Mouse (Mus musculus): Measurements from ENCODE around the gene P4ha3.
A peak's percentile ranks its signal among the peaks of the same experiment; 100 is the strongest.

P4ha3 gene

GRCm38 (mm10) chr7:100305894-100306293 lies 20.6 kb downstream of the P4ha3 start:
- DNase-seq (ENCODE audit: low read depth), result no peak

- no peak for DNase-seq (ENCODE audit: low read depth)
Observed at GRCm38 (mm10) chr7:100307872-100308653, 22.7 kb downstream of the P4ha3 start.

- DNase-seq (ENCODE audit: low read depth), result no peak
Observed at GRCm38 (mm10) chr7:100309216-100309615, 23.9 kb downstream of the P4ha3 start.

- no peak for DNase-seq (ENCODE audit: low read depth)
Observed at GRCm38 (mm10) chr7:100309679-100310078, 24.4 kb downstream of the P4ha3 start.

GRCm38 (mm10) chr7:100310290-100310689 lies 25.0 kb downstream of the P4ha3 start:
- no peak for DNase-seq (ENCODE audit: low read depth)

- no peak for DNase-seq (ENCODE audit: low read depth)
Observed at GRCm38 (mm10) chr7:100312716-100313115, 27.4 kb downstream of the P4ha3 start.

GRCm38 (mm10) chr7:100316924-100317323 lies 31.6 kb downstream of the P4ha3 start:
- DNase-seq (ENCODE audit: low read depth), result no peak

GRCm38 (mm10) chr7:100317534-100317933 lies 32.2 kb downstream of the P4ha3 start:
- DNase-seq (ENCODE audit: low read depth), result no peak

- DNase-seq (ENCODE audit: low read depth), result no peak
Observed at GRCm38 (mm10) chr7:100323721-100324120, 38.4 kb downstream of the P4ha3 start.

GRCm38 (mm10) chr7:100325482-100325881 lies 40.2 kb downstream of the P4ha3 start:
- DNase-seq (ENCODE audit: low read depth), result peak; percentile 35

- DNase-seq (ENCODE audit: low read depth), result no peak
Observed at GRCm38 (mm10) chr7:100327514-100327913, 42.2 kb downstream of the P4ha3 start.

- DNase-seq (ENCODE audit: low read depth), result no peak
Observed at GRCm38 (mm10) chr7:100328636-100329035, 43.3 kb downstream of the P4ha3 start.

GRCm38 (mm10) chr7:100331269-100331668 lies 45.9 kb downstream of the P4ha3 start:
- DNase-seq (ENCODE audit: low read depth), result no peak

GRCm38 (mm10) chr7:100335921-100336320 lies 50.6 kb downstream of the P4ha3 start:
- no peak for DNase-seq (ENCODE audit: low read depth)

GRCm38 (mm10) chr7:100354984-100355383 lies 69.7 kb downstream of the P4ha3 start:
- DNase-seq (ENCODE audit: low read depth), result no peak

GRCm38 (mm10) chr7:100356324-100356723 lies 71.0 kb downstream of the P4ha3 start:
- no peak for DNase-seq (ENCODE audit: low read depth)

GRCm38 (mm10) chr7:100356768-100357167 lies 71.4 kb downstream of the P4ha3 start:
- no peak for DNase-seq (ENCODE audit: low read depth)

- DNase-seq (ENCODE audit: low read depth), result no peak
Observed at GRCm38 (mm10) chr7:100357856-100358255, 72.5 kb downstream of the P4ha3 start.

GRCm38 (mm10) chr7:100363162-100363561 lies 77.8 kb downstream of the P4ha3 start:
- no peak for DNase-seq (ENCODE audit: low read depth)

- DNase-seq (ENCODE audit: low read depth), result no peak
Observed at GRCm38 (mm10) chr7:100364888-100365287, 79.6 kb downstream of the P4ha3 start.
